Mouse (Mus musculus): ENCODE data around the gene Mapkapk3.

- TF ChIP-seq CTCF (IDR thresholded peaks at IDR 0.05; ENCODE audit: extremely low read depth, insufficient read depth, insufficient read length, insufficient replicate concordance) (no peak), POLR2A (IDR thresholded peaks at IDR 0.05; ENCODE audit: low read depth, low read length) (no peak)
Observed at GRCm38 (mm10) chr9:107275710-107276109, 14.0 kb downstream of the Mapkapk3 start.

All from spleen, adult 2 months (tissue).